Mouse (Mus musculus) liver, embryonic 14.5 days (tissue): Measurements from ENCODE around the gene Smyd3.

Experiments used
- CTCF ChIP-seq: IDR thresholded peaks from 2 replicates; pipeline ENCODE4 v1.5.1; 2016; ENCODE audit warnings: antibody characterized with exemption, low read depth, control low read depth
- EP300 ChIP-seq: IDR thresholded peaks from 2 replicates; pipeline ENCODE4 v1.6.1; 2016; ENCODE audit warnings: antibody characterized with exemption, low read depth

DNA sequence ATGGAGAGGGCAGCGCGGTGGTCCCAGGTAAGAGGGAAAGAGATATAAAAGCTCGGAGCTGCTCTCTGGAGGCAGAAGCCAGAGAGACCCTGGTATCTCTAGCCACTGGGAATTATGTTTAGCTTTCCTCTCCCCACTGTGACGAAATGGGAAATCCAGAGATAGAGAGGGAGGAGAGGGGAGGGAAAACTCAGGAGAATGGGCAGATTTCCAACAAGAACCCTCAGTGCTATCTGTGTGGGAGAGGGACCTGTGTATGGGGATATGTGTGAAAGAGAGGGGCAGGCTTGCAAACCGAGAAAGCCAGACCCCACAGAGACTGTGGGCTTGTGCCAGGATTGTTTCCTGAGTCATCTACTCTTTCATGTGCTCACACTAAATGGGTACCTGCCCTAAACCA, 235.0 kb downstream of the Smyd3 start:
- TF ChIP-seq CTCF (no peak), EP300 (no peak)
